Mouse (Mus musculus) left cerebral cortex, adult 9 months (tissue): ENCODE results near the gene Mcrip1.
"Not testable (repeated sequence)": the region's sequence is repeated elsewhere in the genome, so short reads cannot be mapped to it uniquely, and the experiment has no call there.

ENCODE experiments used
- DNase-seq, 2 experiments: peaks; one replicate each; pipeline ENCODE4 v3.0.0; 2022; ENCODE audit warnings: low spot score in 2 of 2

Mcrip1 gene

GRCm38 (mm10) chr11:120575046-120575445 is 25.5 kb upstream of the Mcrip1 start:
- no peak for DNase-seq

- DNase-seq, result no peak
Observed at GRCm38 (mm10) chr11:120574278-120574600, 24.7 kb upstream of the Mcrip1 start.

- DNase-seq, result no peak
Observed at GRCm38 (mm10) chr11:120573585-120574277, 24.2 kb upstream of the Mcrip1 start.

GRCm38 (mm10) chr11:120572752-120573584 is 23.4 kb upstream of the Mcrip1 start, which contains the start of gene P4hb:
Gene P4hb (minus strand): TSS chr11:120573253.
- DNase-seq, result peak; percentile 100

- no peak for DNase-seq
Observed at GRCm38 (mm10) chr11:120572417-120572751, 22.9 kb upstream of the Mcrip1 start.

- DNase-seq, result no peak
Observed at GRCm38 (mm10) chr11:120571754-120572416, 22.4 kb upstream of the Mcrip1 start.

- no peak for DNase-seq
Observed at GRCm38 (mm10) chr11:120571122-120571521, 21.6 kb upstream of the Mcrip1 start.

GRCm38 (mm10) chr11:120568324-120568723 is 18.8 kb upstream of the Mcrip1 start:
- no peak for DNase-seq

- DNase-seq, result no peak
Observed at GRCm38 (mm10) chr11:120565114-120565513, 15.6 kb upstream of the Mcrip1 start.

GRCm38 (mm10) chr11:120562949-120563348 is 13.4 kb upstream of the Mcrip1 start:
- DNase-seq, result no peak

GRCm38 (mm10) chr11:120560952-120561728 is 11.6 kb upstream of the Mcrip1 start:
- DNase-seq, result no peak

GRCm38 (mm10) chr11:120558843-120559242 is 9.3 kb upstream of the Mcrip1 start:
- DNase-seq, result not testable (repeated sequence)

- no peak for DNase-seq
Observed at GRCm38 (mm10) chr11:120555260-120555659, 5.7 kb upstream of the Mcrip1 start.

GRCm38 (mm10) chr11:120554834-120555233 is 5.3 kb upstream of the Mcrip1 start:
- DNase-seq, result no peak

GRCm38 (mm10) chr11:120552736-120553135 is 3.2 kb upstream of the Mcrip1 start:
- DNase-seq, result no peak

GRCm38 (mm10) chr11:120550810-120551440 is 1.4 kb upstream of the Mcrip1 start, which contains the start of gene Ppp1r27:
Gene Ppp1r27 (minus strand): TSS chr11:120551132.
- DNase-seq, result no peak

GRCm38 (mm10) chr11:120549986-120550809 is 671 bp upstream of the Mcrip1 start:
- DNase-seq, result no peak

- DNase-seq, result no peak
Observed at GRCm38 (mm10) chr11:120548786-120549167, 750 bp downstream of the Mcrip1 start.

GRCm38 (mm10) chr11:120548214-120548613 is 1.3 kb downstream of the Mcrip1 start:
- no peak for DNase-seq

GRCm38 (mm10) chr11:120547469-120547868 is 2.1 kb downstream of the Mcrip1 start:
- no peak for DNase-seq
